Mouse (Mus musculus) hindlimb bud, embryonic 11.5 days (tissue): ENCODE measurements around the gene Pdxk.

Source experiments
- DNase-seq: peaks from one replicate; pipeline ENCODE4 v3.0.0-alpha.2; 2012; ENCODE audit warnings: low read depth, low spot score; ENCODE audit errors: extremely low spot score

The Pdxk gene

GRCm38 (mm10) chr10:78460463-78460862, 4.3 kb downstream of the Pdxk start:
- no peak for DNase-seq

GRCm38 (mm10) chr10:78458348-78459111, 6.2 kb downstream of the Pdxk start:
- no peak for DNase-seq

GRCm38 (mm10) chr10:78457495-78458347, 7.1 kb downstream of the Pdxk start:
- no peak for DNase-seq

- DNase-seq, result no peak
Observed at GRCm38 (mm10) chr10:78456696-78457095, 8.1 kb downstream of the Pdxk start.

GRCm38 (mm10) chr10:78452641-78453040, 12.1 kb downstream of the Pdxk start:
- DNase-seq, result no peak

- no peak for DNase-seq
Observed at GRCm38 (mm10) chr10:78450761-78451160, 14.0 kb downstream of the Pdxk start.

GRCm38 (mm10) chr10:78447396-78447795, 17.4 kb downstream of the Pdxk start:
- DNase-seq, result no peak

- DNase-seq, result no peak
Observed at GRCm38 (mm10) chr10:78446195-78446594, 18.6 kb downstream of the Pdxk start.

- no peak for DNase-seq
Observed at GRCm38 (mm10) chr10:78442292-78442691, 22.5 kb downstream of the Pdxk start.

GRCm38 (mm10) chr10:78441606-78442005, 23.2 kb downstream of the Pdxk start:
- no peak for DNase-seq

GRCm38 (mm10) chr10:78440812-78441211, 24.0 kb downstream of the Pdxk start:
- DNase-seq, result no peak

- no peak for DNase-seq
Observed at GRCm38 (mm10) chr10:78439990-78440389, 24.8 kb downstream of the Pdxk start.

- no peak for DNase-seq
Observed at GRCm38 (mm10) chr10:78439550-78439949, 25.2 kb downstream of the Pdxk start.

GRCm38 (mm10) chr10:78438094-78438493, 26.7 kb downstream of the Pdxk start:
- peak; percentile 20 for DNase-seq

GRCm38 (mm10) chr10:78432853-78433252, 31.9 kb downstream of the Pdxk start:
- DNase-seq, result no peak

GRCm38 (mm10) chr10:78429776-78430175, 35.0 kb downstream of the Pdxk start:
- DNase-seq, result no peak

- DNase-seq, result no peak
Observed at GRCm38 (mm10) chr10:78429180-78429579, 35.6 kb downstream of the Pdxk start.

GRCm38 (mm10) chr10:78428070-78428469, 36.7 kb downstream of the Pdxk start:
- no peak for DNase-seq

GRCm38 (mm10) chr10:78426117-78426735, 38.5 kb downstream of the Pdxk start:
- no peak for DNase-seq

- DNase-seq, result no peak
Observed at GRCm38 (mm10) chr10:78425181-78426041, 39.4 kb downstream of the Pdxk start, which contains the start of gene Cstb. Gene Cstb (plus strand): TSS chr10:78425669.

GRCm38 (mm10) chr10:78422614-78423013, 42.2 kb downstream of the Pdxk start:
- DNase-seq, result no peak
